Comparison of ENCODE assay signal across 8 mouse cellular contexts in genomic region chr16:58522677-58523043, GRCm38 (mm10). TPM values are rescaled to one million over a fixed set of nuclear protein-coding genes. Genes with fewer than 3 reads are reported as not detected.
A peak's percentile ranks its signal among the peaks of the same experiment; 100 is the strongest.
DNase-seq lines count a peak whose midpoint lies in the region; ATAC-seq and TF ChIP-seq lines count a peak whose summit lies in the region.

No protein-coding gene starts in this region.

- no peak for TF ChIP-seq POLR2A in spleen, adult 2 months (IDR thresholded peaks at IDR 0.05; ENCODE audit: low read depth, low read length)

- WGBS in spleen, adult 2 months, result 2% methylated on average over 16 of the region's 16 CpGs
- WGBS in midbrain, embryonic 16.5 days, result 0% methylated on average over 16 of the region's 16 CpGs

- no peak for DNase-seq in spleen, adult 2 months (ENCODE audit: low read depth in 1 of 2, low spot score in 2 of 2)
- DNase-seq in spleen, postnatal 4 days (ENCODE audit: low spot score in 2 of 2), result no peak
- DNase-seq in left cerebral cortex, adult 9 months (ENCODE audit: low spot score in 2 of 2), result no peak

- TF ChIP-seq CTCF in spleen, adult 2 months (IDR thresholded peaks at IDR 0.05; ENCODE audit: extremely low read depth, insufficient read depth, insufficient read length, insufficient replicate concordance), result no peak

- H3K4me1 ChIP-seq in erythroblast, embryonic 14.5 days (ENCODE audit: control insufficient read depth), result peaks cover 91% of the 10 kb centered on the region
- no peaks in the 10 kb centered on the region; the same call in 1 of the 2 replicates for H3K4me1 ChIP-seq in spleen, adult 2 months (ENCODE audit: control insufficient read depth, insufficient read depth, insufficient read length)
- peaks cover 6% of the 10 kb centered on the region for H3K4me1 ChIP-seq in midbrain, embryonic 16.5 days (ENCODE audit: control insufficient read depth, insufficient read depth, low read length)

- peak overlapping the region; percentile 70 for H3K9ac ChIP-seq in midbrain, embryonic 16.5 days (ENCODE audit: low read depth, low read length)

- peak overlapping the region; percentile 88 for H3K4me2 ChIP-seq in midbrain, embryonic 16.5 days (ENCODE audit: low read length)

- H3K36me3 ChIP-seq in erythroblast, embryonic 14.5 days (ENCODE audit: control insufficient read depth), result peaks cover 11% of the 10 kb centered on the region
- H3K36me3 ChIP-seq in spleen, adult 2 months (ENCODE audit: control insufficient read depth, insufficient read depth, low read length), result no peaks in the 10 kb centered on the region
- no peaks in the 10 kb centered on the region for H3K36me3 ChIP-seq in midbrain, embryonic 16.5 days (ENCODE audit: control insufficient read depth, insufficient read depth, low read length)

- peak overlapping the region; percentile 72 for H3K27ac ChIP-seq in spleen, adult 2 months (ENCODE audit: insufficient read depth, low read length)
- H3K27ac ChIP-seq in midbrain, embryonic 16.5 days (ENCODE audit: low read length), result peak overlapping the region; percentile 66

- H3K27me3 ChIP-seq in erythroblast, embryonic 14.5 days (ENCODE audit: control insufficient read depth), result no peaks in the 10 kb centered on the region
- H3K27me3 ChIP-seq in spleen, adult 2 months (ENCODE audit: control insufficient read depth, insufficient read depth, low read length), result peaks cover 3% of the 10 kb centered on the region; the same call in 1 of the 2 replicates
- no peaks in the 10 kb centered on the region; the same call in 1 of the 2 replicates for H3K27me3 ChIP-seq in midbrain, embryonic 16.5 days (ENCODE audit: control insufficient read depth, insufficient read depth, low read depth, low read length)

- no peaks in the 10 kb centered on the region for H3K9me3 ChIP-seq in erythroblast, embryonic 14.5 days (ENCODE audit: control insufficient read depth, low read length)
- peaks cover 4% of the 10 kb centered on the region; the same call in 1 of the 2 replicates for H3K9me3 ChIP-seq in midbrain, embryonic 16.5 days (replicated peaks; ENCODE audit: control insufficient read depth, low read length, poor library complexity, severe bottlenecking)

- peak overlapping the region; percentile 99 for H3K4me3 ChIP-seq in erythroblast, embryonic 14.5 days (replicated peaks)
- H3K4me3 ChIP-seq in spleen, adult 2 months (ENCODE audit: extremely low read depth, insufficient read depth, insufficient read length), result peak overlapping the region; percentile 83
- H3K4me3 ChIP-seq in midbrain, embryonic 16.5 days (ENCODE audit: low read depth, low read length), result peak overlapping the region; percentile 87

- no peak for ATAC-seq in erythroblast, adult 5-6 weeks (replicated peaks; ENCODE audit: low FRiP score, poor library complexity, severe bottlenecking)
- ATAC-seq in inflammation-experienced regulatory T-cells, adult 6 months, result peak; percentile 20
- peak; percentile 74 for ATAC-seq in midbrain, embryonic 16.5 days
- no peak; the same call in none of the 2 replicates for ATAC-seq in granulocyte monocyte progenitor cell, adult 5-6 weeks (replicated peaks; ENCODE audit: poor library complexity, severe bottlenecking)

RNA-seq across cellular contexts. Expression of gene St3gal6, which starts 1.4 kb away (rescaled TPM):
- polyA plus RNA-seq in erythroblast, embryonic 14.5 days (2012), result 10.4 and 11.5 TPM in 2 replicates
- total RNA-seq in erythroblast, adult 5-6 weeks (2015; ENCODE audit: low replicate concordance), result 95.3 and 151 TPM in 2 replicates
- total RNA-seq in erythroblast, adult 5-6 weeks (2017; ENCODE audit: low replicate concordance), result 155 and 194 TPM in 2 replicates
- polyA plus RNA-seq in spleen, adult 2 months (2012; rRNA removed), result 10.8 and 12.0 TPM in 2 replicates
- polyA plus RNA-seq in inflammation-experienced regulatory T-cells, adult 6 months (2017; shearing (Covaris generic)), result 10 to 100 TPM in 1 of 3 experiments, 1 to 10 TPM in 2; 4.0 to 31.5 (median 8.5) TPM
- 12.6 and 13.2 TPM in 2 replicates for polyA plus RNA-seq in midbrain, embryonic 16.5 days (2015; fragmentation: Nextera tagmentation; extraction: Ambion mirVana)
- total RNA-seq in granulocyte monocyte progenitor cell, adult 5-6 weeks (2014; fragmentation: Nextera tagmentation), result not detected in 2 replicates
- total RNA-seq in granulocyte monocyte progenitor cell, adult 5-6 weeks (2017), result 0.73 TPM in 1 of 2 replicates, not detected in the other

Comparison
In these comparisons a context has a peak if more than half of its experiments do, and no peak if none do; other contexts are left out.
1. ATAC-seq: peak in inflammation-experienced regulatory T-cells, adult 6 months (single experiment) and midbrain, embryonic 16.5 days (single experiment); none in erythroblast, adult 5-6 weeks (single experiment) and granulocyte monocyte progenitor cell, adult 5-6 weeks (single experiment).
2. Peak in every context shown above with its lines, with median percentiles within 50 percentile points of each other: H3K4me3 ChIP-seq.